Mouse (Mus musculus) frontal cortex, postnatal 25 days (tissue): ENCODE measurements at regions not wholly inside any gene's neighbourhood (a gene's known extent, or its start where the extent isn't known, plus 50 kb on each side); places are given as distances from the start of the nearest gene placed in this dataset.
"Not testable (repeated sequence)": the region's sequence is repeated elsewhere in the genome, so short reads cannot be mapped to it uniquely, and the experiment has no call there.

Experiments used
- DNase-seq, 2 experiments: peaks; one replicate each; pipeline ENCODE4 v3.0.0; 2022; ENCODE audit warnings: low spot score in 2 of 2

DNA sequence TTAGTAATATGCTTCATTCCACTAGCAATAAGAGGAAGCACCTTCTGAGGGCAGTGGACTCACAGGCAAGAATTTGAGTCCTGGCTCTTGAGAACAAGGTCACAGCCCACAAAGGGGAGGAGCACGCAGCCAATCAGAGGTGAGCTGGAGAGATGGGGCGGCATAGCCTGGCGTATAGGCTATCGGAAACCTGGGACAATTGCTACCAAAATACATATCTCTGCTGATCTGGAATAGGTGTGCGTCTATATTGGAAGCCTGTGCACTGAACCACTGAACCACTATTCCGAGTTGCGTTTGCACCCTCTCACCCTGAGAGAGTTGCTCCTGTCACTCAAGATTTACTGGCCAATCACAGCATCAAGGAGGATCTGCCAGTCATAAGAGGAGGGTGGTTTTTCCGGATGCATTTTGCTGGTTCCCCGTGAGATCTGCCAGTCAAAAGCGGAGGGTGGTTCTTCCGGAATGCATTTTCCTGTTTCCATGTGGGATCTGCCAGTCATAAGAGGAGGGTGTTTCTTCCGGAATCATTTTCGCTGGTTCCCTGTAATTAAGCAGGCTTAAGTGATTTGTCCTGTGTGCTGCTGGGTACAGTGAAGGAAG lies 80.1 kb upstream of the Riok2 start:
- peak; percentile 69 to 81 for DNase-seq

DNA sequence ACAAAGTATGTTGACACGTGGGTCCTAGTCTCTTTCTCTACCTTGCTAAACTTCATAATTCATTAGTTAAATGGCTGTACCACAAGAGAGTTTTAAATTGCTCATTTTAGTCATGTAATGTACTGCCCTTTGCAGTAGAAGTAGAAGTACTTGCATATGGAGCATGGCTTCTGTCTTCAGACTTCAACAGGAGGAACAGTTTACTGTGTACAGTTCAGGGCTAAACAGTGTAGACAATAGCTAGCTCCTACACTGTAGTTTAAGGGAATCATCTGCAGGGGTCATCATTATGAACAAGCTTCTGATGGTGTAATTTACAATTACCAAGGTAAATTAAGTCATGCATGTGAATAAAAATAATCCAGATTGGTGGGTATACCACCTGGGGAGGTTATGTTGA lies 79.1 kb upstream of the Riok2 start:
- DNase-seq: not testable (repeated sequence)

DNA sequence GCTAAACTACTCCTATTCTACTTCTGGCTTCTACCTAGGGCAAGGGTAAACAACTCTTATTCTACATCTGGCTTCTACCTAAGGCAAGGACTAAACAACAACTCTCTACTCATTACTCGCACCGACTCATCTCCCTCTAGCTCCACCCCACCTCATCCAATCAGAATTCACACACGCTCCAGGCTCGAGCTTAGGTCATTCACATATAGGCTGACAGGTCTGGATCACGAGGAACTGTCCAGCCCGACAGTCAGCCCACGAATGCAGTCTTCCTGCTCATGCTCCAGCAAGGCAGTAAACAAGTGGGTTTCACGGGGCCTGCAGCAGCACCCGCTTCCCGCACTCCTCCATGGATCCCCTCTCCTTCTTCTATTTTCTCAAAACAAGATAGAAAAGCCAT lies 70.6 kb upstream of the Riok2 start:
- not testable (repeated sequence) for DNase-seq
